Mouse (Mus musculus): ENCODE data around the gene B4galnt4. TPM values are rescaled to one million over a fixed set of nuclear protein-coding genes. Genes with fewer than 3 reads are reported as not detected.

Gene B4galnt4
- polyA plus RNA-seq, 1 experiment from 2014 or later: 27.7 TPM

DNA sequence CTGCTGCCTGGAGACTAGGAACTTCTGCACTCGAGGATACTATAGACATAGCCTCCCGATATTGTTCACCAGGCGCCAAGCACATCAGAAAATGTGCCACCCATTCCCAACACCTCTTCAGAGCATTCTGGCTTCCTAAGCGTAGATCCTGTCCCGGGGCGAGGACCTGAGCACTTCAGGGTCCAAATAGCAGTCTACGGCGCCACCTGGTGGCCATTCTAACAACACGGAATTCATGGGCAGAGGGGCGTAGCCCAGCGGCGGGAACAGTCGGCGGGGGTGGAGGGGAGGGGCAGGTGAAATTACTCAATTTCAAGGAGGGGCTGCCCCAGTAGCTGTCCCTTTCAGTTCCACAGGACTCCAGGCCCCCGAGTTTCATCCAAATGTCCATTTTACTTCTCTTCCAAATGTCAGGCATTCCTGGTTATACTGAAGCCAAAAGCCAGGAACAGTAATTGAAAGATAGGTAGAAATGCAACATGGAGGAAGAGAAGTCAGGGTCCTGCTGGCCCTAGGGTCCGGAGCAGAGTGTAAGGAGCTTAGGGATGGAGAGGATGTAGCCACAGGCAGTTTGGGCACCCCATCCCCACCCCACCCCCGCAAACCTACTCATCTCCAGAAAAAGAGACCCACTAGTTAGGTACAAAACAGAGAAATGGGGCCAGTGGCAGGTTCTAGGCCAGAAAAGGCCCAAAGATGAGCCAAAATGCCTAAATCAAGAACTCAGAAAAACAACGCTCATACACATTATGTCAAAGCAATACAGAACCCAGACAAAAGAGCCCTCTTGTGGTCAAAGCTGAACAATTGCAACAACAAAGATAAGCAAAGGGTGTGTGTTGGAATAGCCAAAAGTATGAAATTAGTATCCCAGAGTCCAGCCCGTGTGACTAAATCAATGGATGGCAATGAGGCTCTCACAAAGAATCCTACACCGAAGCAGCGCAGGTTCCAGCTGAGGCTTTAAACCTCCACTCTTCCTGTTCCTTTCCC, 12.4 kb upstream of the B4galnt4 start:
- Histone ChIP-seq H3K27me3 (replicated peaks; ENCODE audit: low read depth, poor library complexity, severe bottlenecking) (no peaks in the 10 kb centered on the region), H3K36me3 (replicated peaks) (no peaks in the 10 kb centered on the region), H3K4me1 (peaks cover 20% of the 10 kb centered on the region), H3K4me3 (peak overlapping the region; percentile 58), H3K27ac (replicated peaks) (peak overlapping the region; percentile 40), H3K9me3 (no peaks in the 10 kb centered on the region)
- peak; percentile 93 for DNase-seq (ENCODE audit: low spot score)
- 11% methylated on average over 21 of the region's 21 CpGs for WGBS

DNA sequence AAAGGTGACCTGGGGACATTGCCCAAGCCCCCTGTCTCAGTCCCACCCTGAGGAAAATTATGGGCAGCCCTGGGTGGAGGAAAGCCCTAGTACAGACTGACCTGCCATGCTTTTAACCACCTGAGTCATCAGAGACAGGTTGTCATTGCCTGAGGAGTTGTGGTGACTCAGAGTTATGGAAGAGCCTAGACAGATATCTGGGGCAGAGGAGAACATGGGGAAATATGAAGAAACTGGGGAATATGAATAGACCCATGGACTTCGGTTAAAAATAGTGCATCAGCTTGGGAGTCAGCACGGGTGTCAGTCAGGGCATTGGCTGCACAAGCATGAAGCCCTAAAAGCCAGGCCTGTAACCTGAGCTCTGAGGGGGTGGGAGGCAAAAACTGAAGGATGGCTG, 11.6 kb upstream of the B4galnt4 start:
- H3K4me3 ChIP-seq: no peak overlapping the region
- H3K27me3 ChIP-seq (replicated peaks; ENCODE audit: low read depth, poor library complexity, severe bottlenecking): no peaks in the 10 kb centered on the region
- DNase-seq (ENCODE audit: low spot score): no peak
- H3K36me3 ChIP-seq (replicated peaks): no peaks in the 10 kb centered on the region
- peaks cover 20% of the 10 kb centered on the region for H3K4me1 ChIP-seq
- 79% methylated on average over 2 of the region's 2 CpGs for WGBS
- H3K9me3 ChIP-seq: no peaks in the 10 kb centered on the region
- 0 out of 2 replicates have a peak overlapping the region, but pooled peaks have one; percentile 40 for H3K27ac ChIP-seq (replicated peaks)

- Histone ChIP-seq H3K4me1 (peaks cover 20% of the 10 kb centered on the region), H3K27ac (replicated peaks) (no peak overlapping the region), H3K9me3 (peaks cover 3% of the 10 kb centered on the region; the same call in 1 of the 2 replicates), H3K27me3 (replicated peaks; ENCODE audit: low read depth, poor library complexity, severe bottlenecking) (no peaks in the 10 kb centered on the region), H3K4me3 (no peak overlapping the region), H3K36me3 (replicated peaks) (peaks cover 7% of the 10 kb centered on the region)
- DNase-seq (ENCODE audit: low spot score): no peak
- WGBS: 70% methylated on average over 17 of the region's 17 CpGs
These were observed 9.7 kb upstream of the B4galnt4 start for GRCm38 (mm10) chr7:141051060-141051685.

- 93% methylated on average over 4 of the region's 4 CpGs for WGBS
- Histone ChIP-seq H3K27ac (replicated peaks) (no peak overlapping the region), H3K4me3 (no peak overlapping the region), H3K27me3 (replicated peaks; ENCODE audit: low read depth, poor library complexity, severe bottlenecking) (no peaks in the 10 kb centered on the region), H3K9me3 (peaks cover 3% of the 10 kb centered on the region; the same call in 1 of the 2 replicates), H3K4me1 (peaks cover 18% of the 10 kb centered on the region), H3K36me3 (replicated peaks) (peaks cover 13% of the 10 kb centered on the region)
- no peak for DNase-seq (ENCODE audit: low spot score)
These were observed 8.9 kb upstream of the B4galnt4 start for GRCm38 (mm10) chr7:141052016-141052415.

- DNase-seq (ENCODE audit: low spot score): no peak
- no peaks in the 10 kb centered on the region for H3K27me3 ChIP-seq (replicated peaks; ENCODE audit: low read depth, poor library complexity, severe bottlenecking)
- no peak overlapping the region for H3K27ac ChIP-seq (replicated peaks)
- WGBS: 86% methylated on average over 2 of the region's 2 CpGs
- peaks cover 13% of the 10 kb centered on the region for H3K4me1 ChIP-seq
- peaks cover 3% of the 10 kb centered on the region; the same call in 1 of the 2 replicates for H3K9me3 ChIP-seq
- no peak overlapping the region for H3K4me3 ChIP-seq
- H3K36me3 ChIP-seq (replicated peaks): peaks cover 17% of the 10 kb centered on the region
These were observed 8.5 kb upstream of the B4galnt4 start for GRCm38 (mm10) chr7:141052421-141052820.

DNA sequence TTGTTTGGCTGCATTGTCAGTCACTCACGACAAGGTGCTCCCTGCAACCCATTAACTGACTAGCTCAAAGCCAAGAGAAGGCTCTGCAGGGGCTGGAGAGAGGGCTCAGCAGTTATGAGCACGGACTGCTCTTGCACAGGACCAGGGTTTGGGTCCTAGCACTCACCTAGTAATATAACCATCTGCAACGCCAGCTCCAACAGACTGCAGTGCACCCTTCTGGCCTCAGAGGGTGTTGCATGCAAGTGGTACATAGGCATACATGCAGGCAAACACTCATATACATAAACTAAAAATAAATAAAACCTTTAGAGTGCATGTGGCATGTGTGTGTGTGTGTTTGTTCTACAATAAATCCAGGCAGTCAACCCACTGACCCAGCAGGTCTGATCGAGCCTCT, 5.1 kb upstream of the B4galnt4 start:
- Histone ChIP-seq H3K36me3 (replicated peaks) (peaks cover 25% of the 10 kb centered on the region), H3K27me3 (replicated peaks; ENCODE audit: low read depth, poor library complexity, severe bottlenecking) (peaks cover 3% of the 10 kb centered on the region; the same call in 1 of the 2 replicates), H3K27ac (replicated peaks) (no peak overlapping the region), H3K9me3 (peaks cover 3% of the 10 kb centered on the region; the same call in 1 of the 2 replicates), H3K4me1 (peaks cover 9% of the 10 kb centered on the region), H3K4me3 (no peak overlapping the region)
- 79% methylated on average over 4 of the region's 4 CpGs for WGBS
- no peak for DNase-seq (ENCODE audit: low spot score)

DNA sequence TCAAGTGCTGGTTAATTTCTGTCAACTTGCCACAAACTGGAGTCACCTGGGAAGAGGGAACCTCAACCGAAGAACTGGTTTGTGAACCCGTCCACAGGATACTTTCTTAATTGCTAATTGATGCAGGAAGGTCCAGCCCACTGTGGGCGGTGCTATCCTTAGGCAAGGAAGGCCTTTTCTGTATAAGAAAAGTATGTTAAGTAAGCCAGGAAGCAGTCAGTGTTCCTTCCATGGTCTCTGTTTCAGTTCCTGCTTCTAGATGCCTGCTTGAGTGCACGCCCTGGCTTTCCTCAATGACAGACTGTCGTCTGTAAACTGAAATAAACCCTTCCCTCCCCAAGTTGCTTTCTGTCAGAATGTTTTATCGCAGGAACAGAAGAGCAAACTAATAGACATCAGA, 3.9 kb upstream of the B4galnt4 start:
- WGBS: 90% methylated on average over 6 of the region's 6 CpGs
- H3K36me3 ChIP-seq (replicated peaks): peaks cover 25% of the 10 kb centered on the region
- H3K4me1 ChIP-seq: peaks cover 17% of the 10 kb centered on the region
- peaks cover 3% of the 10 kb centered on the region; the same call in 1 of the 2 replicates for H3K9me3 ChIP-seq
- no peak for DNase-seq (ENCODE audit: low spot score)
- peaks cover 3% of the 10 kb centered on the region; the same call in 1 of the 2 replicates for H3K27me3 ChIP-seq (replicated peaks; ENCODE audit: low read depth, poor library complexity, severe bottlenecking)
- H3K27ac ChIP-seq (replicated peaks): no peak overlapping the region
- H3K4me3 ChIP-seq: no peak overlapping the region

DNA sequence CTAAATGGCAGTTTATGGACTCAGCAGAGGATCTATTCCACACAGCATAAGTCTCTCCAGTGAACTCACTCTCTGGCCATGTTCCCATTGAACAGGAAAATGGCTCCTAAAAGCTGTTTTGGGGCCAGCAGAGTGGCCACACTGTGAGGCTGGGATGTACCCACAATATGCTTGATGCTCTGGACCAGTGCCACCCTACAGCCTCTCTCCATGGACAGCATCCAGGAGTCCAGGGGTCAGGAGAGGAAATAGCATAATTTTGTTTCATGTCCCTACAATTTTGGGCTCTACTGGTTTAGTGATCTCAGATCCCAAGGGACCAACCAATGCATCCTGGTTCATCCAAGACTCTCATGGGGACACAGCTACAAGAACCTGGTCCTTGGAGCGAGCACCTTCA, 3.4 kb upstream of the B4galnt4 start:
- Histone ChIP-seq H3K27me3 (replicated peaks; ENCODE audit: low read depth, poor library complexity, severe bottlenecking) (peaks cover 3% of the 10 kb centered on the region; the same call in 1 of the 2 replicates), H3K9me3 (peaks cover 3% of the 10 kb centered on the region; the same call in 1 of the 2 replicates), H3K4me1 (peaks cover 22% of the 10 kb centered on the region), H3K4me3 (no peak overlapping the region), H3K36me3 (replicated peaks) (peaks cover 26% of the 10 kb centered on the region), H3K27ac (replicated peaks) (no peak overlapping the region)
- 86% methylated on average over 1 of the region's 1 CpGs for WGBS
- no peak for DNase-seq (ENCODE audit: low spot score)

- peaks cover 3% of the 10 kb centered on the region; the same call in 1 of the 2 replicates for H3K9me3 ChIP-seq
- H3K4me3 ChIP-seq: no peak overlapping the region
- H3K27me3 ChIP-seq (replicated peaks; ENCODE audit: low read depth, poor library complexity, severe bottlenecking): peaks cover 3% of the 10 kb centered on the region; the same call in 1 of the 2 replicates
- WGBS: 92% methylated on average over 14 of the region's 14 CpGs
- no peak overlapping the region for H3K27ac ChIP-seq (replicated peaks)
- peaks cover 38% of the 10 kb centered on the region for H3K36me3 ChIP-seq (replicated peaks)
- peaks cover 24% of the 10 kb centered on the region for H3K4me1 ChIP-seq
- no peak for DNase-seq (ENCODE audit: low spot score)
These were observed 2.1 kb upstream of the B4galnt4 start for GRCm38 (mm10) chr7:141058601-141059341.

DNA sequence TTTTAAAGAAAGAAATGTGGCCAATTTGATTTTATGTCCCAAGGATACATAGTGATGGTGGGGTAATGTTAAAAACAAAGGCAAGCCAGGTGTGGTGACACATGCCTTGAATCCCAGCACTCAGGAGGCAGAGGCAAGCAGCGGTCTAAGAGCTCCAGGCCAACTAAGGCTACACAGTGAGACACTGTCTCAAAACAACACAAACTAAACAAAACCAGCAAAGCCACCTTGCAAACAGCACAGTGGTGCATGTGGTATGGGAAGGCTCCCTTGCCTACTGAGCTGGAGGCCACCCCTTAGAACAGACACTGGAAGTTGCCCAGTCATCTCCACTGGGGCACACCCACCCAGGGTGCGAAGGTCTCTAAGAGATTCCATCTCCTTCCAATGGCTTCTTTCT, 975 bp upstream of the B4galnt4 start:
- peaks cover 3% of the 10 kb centered on the region; the same call in 1 of the 2 replicates for H3K9me3 ChIP-seq
- H3K27ac ChIP-seq (replicated peaks): peak overlapping the region; percentile 97; the same call in 1 of the 2 replicates
- peaks cover 3% of the 10 kb centered on the region; the same call in 1 of the 2 replicates for H3K27me3 ChIP-seq (replicated peaks; ENCODE audit: low read depth, poor library complexity, severe bottlenecking)
- H3K4me3 ChIP-seq: peak overlapping the region; percentile 75
- peaks cover 24% of the 10 kb centered on the region for H3K4me1 ChIP-seq
- 71% methylated on average over 2 of the region's 2 CpGs for WGBS
- DNase-seq (ENCODE audit: low spot score): no peak
- peaks cover 50% of the 10 kb centered on the region for H3K36me3 ChIP-seq (replicated peaks)

DNA sequence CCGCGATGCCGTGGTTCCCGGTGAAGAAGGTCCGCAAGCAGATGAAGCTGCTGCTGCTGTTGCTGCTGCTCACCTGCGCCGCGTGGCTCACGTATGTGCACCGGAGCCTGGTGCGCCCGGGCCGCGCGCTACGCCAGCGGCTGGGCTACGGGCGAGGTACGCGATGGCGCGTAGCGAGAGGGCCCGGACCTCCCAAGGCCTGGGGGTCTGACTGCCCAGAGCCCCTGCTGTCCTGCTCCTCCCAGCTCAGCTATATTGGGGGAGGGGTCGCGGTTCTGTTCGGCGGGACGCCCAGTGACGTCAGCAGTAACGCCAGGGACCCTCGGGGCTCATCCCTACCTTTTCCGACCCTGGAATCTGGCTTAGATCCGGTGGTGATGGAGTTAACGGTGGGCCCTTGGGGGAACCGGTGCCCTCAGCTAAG, 377 bp downstream of the B4galnt4 start:
- H3K36me3 ChIP-seq (replicated peaks): peaks cover 56% of the 10 kb centered on the region
- under 1% methylated on average over 37 of the region's 37 CpGs for WGBS
- DNase-seq (ENCODE audit: low spot score): peak; percentile 76

GRCm38 (mm10) chr7:141062525-141062924, 1.6 kb downstream of the B4galnt4 start:
- Histone ChIP-seq H3K4me1 (peaks cover 24% of the 10 kb centered on the region), H3K27me3 (replicated peaks; ENCODE audit: low read depth, poor library complexity, severe bottlenecking) (peaks cover 3% of the 10 kb centered on the region; the same call in 1 of the 2 replicates), H3K36me3 (replicated peaks) (peaks cover 58% of the 10 kb centered on the region), H3K27ac (replicated peaks) (no peak overlapping the region), H3K9me3 (no peaks in the 10 kb centered on the region), H3K4me3 (no peak overlapping the region)
- 92% methylated on average over 7 of the region's 7 CpGs for WGBS
- DNase-seq (ENCODE audit: low spot score): no peak

More for the DNA sequence above, 377 bp downstream of the B4galnt4 start:
- Histone ChIP-seq H3K27ac (replicated peaks) (peak overlapping the region; percentile 97), H3K4me3 (peak overlapping the region; percentile 75), H3K27me3 (replicated peaks; ENCODE audit: low read depth, poor library complexity, severe bottlenecking) (peaks cover 3% of the 10 kb centered on the region; the same call in 1 of the 2 replicates), H3K9me3 (no peaks in the 10 kb centered on the region), H3K4me1 (peaks cover 24% of the 10 kb centered on the region)

All from embryonic facial prominence, embryonic 10.5 days (tissue).